Mouse (Mus musculus) liver, embryonic 11.5 days (tissue): ENCODE measurements around the gene Ceacam1. TPM values are rescaled to one million over a fixed set of nuclear protein-coding genes. Genes with fewer than 3 reads are reported as not detected.

Experiments
- ATAC-seq: fragments of 200-750 bp; cut with Nextera tagmentation; replicated peaks from 2 replicates; pipeline ENCODE4 v1.8.0; 2017; ENCODE audit warnings: moderate number of reproducible peaks, mild to moderate bottlenecking, moderate TSS enrichment, moderate library complexity; ENCODE audit not compliant: low FRiP score
- DNase-seq: peaks from one replicate; pipeline ENCODE4 v3.0.0-alpha.2; 2017; ENCODE audit warnings: low spot score
- H3K27ac ChIP-seq: fragments of 300-500 bp; sonication (generic); 2 replicates; pipeline ENCODE4 v1.5.1; 2014; ENCODE audit warnings: mild to moderate bottlenecking, low read depth, low read length, control low read depth
- H3K27me3 ChIP-seq: fragments of 300-500 bp; sonication (generic); replicated peaks from 2 replicates; pipeline ENCODE4 v1.6.1; 2014; ENCODE audit warnings: low read length, mixed read lengths; ENCODE audit not compliant: control insufficient read depth, insufficient read depth
- H3K36me3 ChIP-seq: fragments of 300-500 bp; sonication (generic); 2 replicates; pipeline ENCODE4 v1.6.1; 2014; ENCODE audit warnings: mild to moderate bottlenecking, low read length, moderate library complexity, mixed read lengths; ENCODE audit not compliant: control insufficient read depth, insufficient read depth
- H3K4me1 ChIP-seq: fragments of 300-500 bp; sonication (generic); replicated peaks from 2 replicates; pipeline ENCODE4 v1.6.1; 2014; ENCODE audit warnings: low read length, mixed read lengths; ENCODE audit not compliant: control insufficient read depth, insufficient read depth
- H3K4me2 ChIP-seq: fragments of 300-500 bp; sonication (generic); 2 replicates; pipeline ENCODE4 v1.6.1; 2014; ENCODE audit warnings: mild to moderate bottlenecking, control low read depth, moderate library complexity
- H3K4me3 ChIP-seq: fragments of 300-500 bp; sonication (generic); 2 replicates; pipeline ENCODE4 v1.5.1; 2014; ENCODE audit warnings: low read depth, low read length, control low read depth
- H3K9ac ChIP-seq: fragments of 300-500 bp; sonication (generic); 2 replicates; pipeline ENCODE4 v1.6.1; 2014; ENCODE audit warnings: low read depth, low read length, control low read depth
- H3K9me3 ChIP-seq: fragments of 300-500 bp; sonication (generic); 2 replicates; pipeline ENCODE4 v1.6.1; 2016; ENCODE audit warnings: low read length, inconsistent platforms, mixed read lengths; ENCODE audit not compliant: control insufficient read depth
- WGBS: fragments of 180-500 bp; shearing (Covaris S2); extraction: QIAGEN DNeasy Blood & Tissue Kit; methylation state at CpG from one replicate; pipeline ENCODE4 v1.1.7; 2014; 5-methylcytosine and 5-hydroxymethylcytosine counted together
- polyA plus RNA-seq: library from polyadenylated mRNA; unstranded; fragments of >200 nt; fragmentation: Nextera tagmentation; extraction: Ambion mirVana; gene quantifications from 2 replicates; pipeline ENCODE4 v1.2.1, GENCODE M21; 2014

The Ceacam1 gene
- polyA plus RNA-seq, 1 experiment from 2014 or later = 3.6 TPM

GRCm38 (mm10) chr7:25424429-25424828 lies 53.0 kb downstream of the Ceacam1 start:
- H3K36me3 ChIP-seq = no peaks in the 10 kb centered on the region
- peak; percentile 67 for DNase-seq
- no peaks in the 10 kb centered on the region for H3K9me3 ChIP-seq
- no peak overlapping the region for H3K4me3 ChIP-seq
- H3K4me1 ChIP-seq = no peaks in the 10 kb centered on the region
- WGBS = 34% methylated on average over 4 of the region's 4 CpGs
- H3K27ac ChIP-seq = no peak overlapping the region
- H3K27me3 ChIP-seq = peaks cover 11% of the 10 kb centered on the region
- H3K4me2 ChIP-seq = no peak overlapping the region
- H3K9ac ChIP-seq = no peak overlapping the region
- ATAC-seq = no peak; the same call in 1 of the 2 replicates

- Histone ChIP-seq H3K4me3 (no peak overlapping the region), H3K27ac (no peak overlapping the region), H3K9me3 (no peaks in the 10 kb centered on the region), H3K4me2 (no peak overlapping the region), H3K36me3 (no peaks in the 10 kb centered on the region), H3K9ac (no peak overlapping the region), H3K4me1 (no peaks in the 10 kb centered on the region), H3K27me3 (peaks cover 11% of the 10 kb centered on the region)
- ATAC-seq (no peak), DNase-seq (no peak)
- WGBS = 70% methylated on average over 16 of the region's 16 CpGs
These were observed 55.0 kb downstream of the Ceacam1 start for GRCm38 (mm10) chr7:25422286-25422841.

- no peak for DNase-seq
- Histone ChIP-seq H3K4me1 (no peaks in the 10 kb centered on the region), H3K27ac (no peak overlapping the region), H3K27me3 (peaks cover 11% of the 10 kb centered on the region), H3K9me3 (no peaks in the 10 kb centered on the region), H3K4me2 (no peak overlapping the region), H3K36me3 (no peaks in the 10 kb centered on the region), H3K9ac (no peak overlapping the region), H3K4me3 (no peak overlapping the region)
- ATAC-seq = no peak
- 71% methylated on average over 4 of the region's 4 CpGs for WGBS
These were observed 57.5 kb downstream of the Ceacam1 start for GRCm38 (mm10) chr7:25419943-25420342.

- Histone ChIP-seq H3K36me3 (no peaks in the 10 kb centered on the region), H3K27ac (no peak overlapping the region), H3K27me3 (peaks cover 11% of the 10 kb centered on the region), H3K4me3 (no peak overlapping the region), H3K4me1 (no peaks in the 10 kb centered on the region), H3K9ac (no peak overlapping the region), H3K9me3 (no peaks in the 10 kb centered on the region), H3K4me2 (no peak overlapping the region)
- ATAC-seq (no peak), DNase-seq (no peak)
- WGBS = 73% methylated on average over 8 of the region's 8 CpGs
These were observed 57.9 kb downstream of the Ceacam1 start for GRCm38 (mm10) chr7:25419536-25419935.

- H3K36me3 ChIP-seq = no peaks in the 10 kb centered on the region
- no peak overlapping the region for H3K4me2 ChIP-seq
- peaks cover 5% of the 10 kb centered on the region for H3K27me3 ChIP-seq
- H3K27ac ChIP-seq = no peak overlapping the region
- H3K9ac ChIP-seq = no peak overlapping the region
- WGBS = 55% methylated on average over 1 of the region's 1 CpGs
- ATAC-seq (no peak), DNase-seq (no peak)
- H3K4me3 ChIP-seq = no peak overlapping the region
- no peaks in the 10 kb centered on the region for H3K4me1 ChIP-seq
- H3K9me3 ChIP-seq = no peaks in the 10 kb centered on the region
These were observed 59.8 kb downstream of the Ceacam1 start for GRCm38 (mm10) chr7:25417597-25417996.

- Histone ChIP-seq H3K4me2 (no peak within 1 kb of the TSS), H3K9ac (no peak within 1 kb of the TSS), H3K4me1 (no peaks in the 10 kb centered on the region), H3K27ac (no peak within 1 kb of the TSS), H3K36me3 (no peaks in the 10 kb centered on the region), H3K9me3 (no peaks in the 10 kb centered on the region), H3K27me3 (no peaks in the 10 kb centered on the region), H3K4me3 (no peak within 1 kb of the TSS)
- ATAC-seq (no peak), DNase-seq (no peak)
- 37% methylated on average over 7 of the region's 7 CpGs for WGBS
These were observed 64.5 kb downstream of the Ceacam1 start, which contains the start of gene Cxcl17 for GRCm38 (mm10) chr7:25412833-25413441. Gene Cxcl17 (minus strand): TSS chr7:25412886.

- Histone ChIP-seq H3K4me3 (no peak overlapping the region), H3K9ac (no peak overlapping the region), H3K27ac (no peak overlapping the region), H3K4me1 (no peaks in the 10 kb centered on the region), H3K4me2 (no peak overlapping the region), H3K36me3 (no peaks in the 10 kb centered on the region), H3K27me3 (no peaks in the 10 kb centered on the region), H3K9me3 (no peaks in the 10 kb centered on the region)
- 69% methylated on average over 3 of the region's 3 CpGs for WGBS
- no peak for ATAC-seq
- DNase-seq = no peak
These were observed 65.5 kb downstream of the Ceacam1 start for GRCm38 (mm10) chr7:25411861-25412260.
